Mouse (Mus musculus) CH12.LX (cell line): ENCODE measurements around the gene Tnfrsf19.

Source experiments
- CTCF ChIP-seq, 2 experiments: IDR thresholded peaks in 1 of 2; conservative IDR thresholded peaks in 1 of 2; 2 replicates each; pipeline ENCODE4 v1.5.1; 2011 to 2012; ENCODE audit warnings: low read depth in 2 of 2, low read length in 2 of 2, improper control_type of control experiment in 1 of 2, inconsistent platforms in 1 of 2, mild to moderate bottlenecking in 1 of 2, moderate library complexity in 1 of 2
- POLR2A ChIP-seq: IDR thresholded peaks from 2 replicates; pipeline ENCODE4 v1.6.1; 2011; ENCODE audit warnings: low read depth, mild to moderate bottlenecking, improper control_type of control experiment, low read length

DNA sequence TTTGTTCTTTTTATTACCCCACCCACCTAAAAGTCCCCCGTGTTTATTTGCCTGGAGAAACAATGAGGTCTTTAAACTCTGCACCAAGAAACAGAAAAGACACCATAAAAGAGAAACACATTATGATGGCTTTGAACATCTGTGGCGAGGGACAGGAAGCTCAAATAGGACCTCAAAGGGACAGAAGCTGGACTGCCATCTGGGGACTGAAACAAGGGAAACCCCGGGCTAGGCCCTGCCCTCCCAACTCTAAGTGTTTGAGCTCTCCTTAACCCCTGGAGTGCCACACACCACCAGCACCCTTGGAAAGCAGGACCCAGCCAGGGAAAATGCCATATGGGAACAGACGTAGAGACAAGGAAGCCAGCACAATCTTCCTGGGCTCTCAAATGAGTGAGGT, 61.2 kb downstream of the Tnfrsf19 start:
- TF ChIP-seq POLR2A: no peak
- no peak for TF ChIP-seq CTCF (conservative IDR thresholded peaks at IDR 0.05 in 1 of 2, IDR thresholded peaks at IDR 0.05 in 1 of 2; ENCODE audit: low read depth in 2 of 2, low read length in 2 of 2)
